Mouse (Mus musculus): ENCODE data around the gene Hhatl. TPM values are rescaled to one million over a fixed set of nuclear protein-coding genes. Genes with fewer than 3 reads are reported as not detected.

The Hhatl gene
- polyA plus RNA-seq, 1 experiment from 2014 or later: not detected

DNA sequence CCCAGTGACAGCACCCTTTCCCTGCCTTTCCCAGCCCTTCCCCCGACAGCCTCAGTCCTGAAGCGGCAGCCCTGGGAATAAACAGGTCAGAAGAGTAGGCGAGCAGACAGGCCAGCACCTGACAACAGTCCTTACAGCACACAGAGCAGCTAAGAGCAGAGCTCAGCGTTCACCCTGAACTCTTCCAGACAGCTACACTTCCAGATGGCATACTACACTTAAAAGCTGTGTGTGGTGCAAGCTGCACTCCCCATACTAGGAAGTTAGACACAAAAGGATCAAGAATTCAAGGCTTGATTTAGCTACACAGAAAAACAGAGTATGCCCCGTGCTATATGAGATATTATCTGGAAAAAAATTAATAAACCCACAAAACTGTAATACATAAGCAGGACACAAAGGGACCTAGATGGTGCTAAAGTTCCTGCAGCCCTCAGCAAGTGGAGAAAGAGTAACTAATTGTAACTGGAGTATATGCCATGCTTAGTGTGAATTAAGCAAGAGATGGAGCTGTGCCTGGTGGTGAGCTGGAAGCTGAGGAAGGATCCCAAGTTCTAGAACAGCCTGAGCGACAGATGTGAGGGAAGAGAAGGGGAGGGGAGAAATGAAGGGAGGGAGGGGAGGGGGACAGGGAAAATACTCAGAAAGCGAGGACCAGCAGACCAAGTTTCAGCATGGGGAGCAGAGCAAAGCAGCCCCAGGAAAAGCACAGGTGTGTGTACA is 37.1 kb upstream of the Hhatl start:
- Histone ChIP-seq H3K9ac (replicated peaks; ENCODE audit: low read length) (no peak overlapping the region), H3K9me3 (replicated peaks; ENCODE audit: control insufficient read depth, low read length) (no peaks in the 10 kb centered on the region), H3K36me3 (replicated peaks; ENCODE audit: control insufficient read depth, insufficient read depth, low read depth, low read length) (no peaks in the 10 kb centered on the region), H3K27ac (replicated peaks; ENCODE audit: low read depth, low read length) (no peak overlapping the region), H3K4me1 (ENCODE audit: control insufficient read depth, insufficient read depth, low read length) (no peaks in the 10 kb centered on the region), H3K4me2 (ENCODE audit: low read depth, low read length) (no peak overlapping the region), H3K27me3 (ENCODE audit: control insufficient read depth, insufficient read depth, low read length) (no peaks in the 10 kb centered on the region), H3K4me3 (ENCODE audit: low read depth, low read length) (no peak overlapping the region)
- no peak for ATAC-seq (replicated peaks; ENCODE audit: insufficient number of reproducible peaks, low FRiP score, low TSS enrichment, low read depth)
- no peak for DNase-seq (ENCODE audit: low spot score)
- WGBS: 69% methylated on average over 7 of the region's 7 CpGs

- Histone ChIP-seq H3K4me2 (ENCODE audit: low read depth, low read length) (no peak overlapping the region), H3K9me3 (replicated peaks; ENCODE audit: control insufficient read depth, low read length) (no peaks in the 10 kb centered on the region), H3K4me3 (ENCODE audit: low read depth, low read length) (no peak overlapping the region), H3K27me3 (ENCODE audit: control insufficient read depth, insufficient read depth, low read length) (no peaks in the 10 kb centered on the region), H3K36me3 (replicated peaks; ENCODE audit: control insufficient read depth, insufficient read depth, low read depth, low read length) (no peaks in the 10 kb centered on the region), H3K4me1 (ENCODE audit: control insufficient read depth, insufficient read depth, low read length) (no peaks in the 10 kb centered on the region), H3K27ac (replicated peaks; ENCODE audit: low read depth, low read length) (no peak overlapping the region), H3K9ac (replicated peaks; ENCODE audit: low read length) (no peak overlapping the region)
- ATAC-seq (replicated peaks; ENCODE audit: insufficient number of reproducible peaks, low FRiP score, low TSS enrichment, low read depth): no peak
- whole genome bisulfite sequencing: 83% methylated on average over 6 of the region's 6 CpGs
- DNase-seq (ENCODE audit: low spot score): no peak
These were observed 36.0 kb upstream of the Hhatl start for GRCm38 (mm10) chr9:121828314-121828713.

- WGBS: 89% methylated on average over 3 of the region's 3 CpGs
- Histone ChIP-seq H3K36me3 (replicated peaks; ENCODE audit: control insufficient read depth, insufficient read depth, low read depth, low read length) (no peaks in the 10 kb centered on the region), H3K27ac (replicated peaks; ENCODE audit: low read depth, low read length) (no peak overlapping the region), H3K4me3 (ENCODE audit: low read depth, low read length) (no peak overlapping the region), H3K9me3 (replicated peaks; ENCODE audit: control insufficient read depth, low read length) (no peaks in the 10 kb centered on the region), H3K27me3 (ENCODE audit: control insufficient read depth, insufficient read depth, low read length) (no peaks in the 10 kb centered on the region), H3K9ac (replicated peaks; ENCODE audit: low read length) (no peak overlapping the region), H3K4me2 (ENCODE audit: low read depth, low read length) (no peak overlapping the region), H3K4me1 (ENCODE audit: control insufficient read depth, insufficient read depth, low read length) (no peaks in the 10 kb centered on the region)
- ATAC-seq (replicated peaks; ENCODE audit: insufficient number of reproducible peaks, low FRiP score, low TSS enrichment, low read depth): no peak
- no peak for DNase-seq (ENCODE audit: low spot score)
These were observed 34.0 kb upstream of the Hhatl start for GRCm38 (mm10) chr9:121826356-121826755.

- Histone ChIP-seq H3K9me3 (replicated peaks; ENCODE audit: control insufficient read depth, low read length) (no peaks in the 10 kb centered on the region), H3K27me3 (ENCODE audit: control insufficient read depth, insufficient read depth, low read length) (no peaks in the 10 kb centered on the region), H3K4me3 (ENCODE audit: low read depth, low read length) (no peak overlapping the region), H3K9ac (replicated peaks; ENCODE audit: low read length) (no peak overlapping the region), H3K4me1 (ENCODE audit: control insufficient read depth, insufficient read depth, low read length) (no peaks in the 10 kb centered on the region), H3K36me3 (replicated peaks; ENCODE audit: control insufficient read depth, insufficient read depth, low read depth, low read length) (no peaks in the 10 kb centered on the region), H3K4me2 (ENCODE audit: low read depth, low read length) (no peak overlapping the region), H3K27ac (replicated peaks; ENCODE audit: low read depth, low read length) (no peak overlapping the region)
- no peak for ATAC-seq (replicated peaks; ENCODE audit: insufficient number of reproducible peaks, low FRiP score, low TSS enrichment, low read depth)
- 87% methylated on average over 7 of the region's 7 CpGs for WGBS
- DNase-seq (ENCODE audit: low spot score): no peak
These were observed 31.7 kb upstream of the Hhatl start for GRCm38 (mm10) chr9:121823991-121824390.

GRCm38 (mm10) chr9:121823051-121823450 is 30.7 kb upstream of the Hhatl start:
- 100% methylated on average over 1 of the region's 1 CpGs for WGBS
- no peak for DNase-seq (ENCODE audit: low spot score)

GRCm38 (mm10) chr9:121822585-121822991 is 30.3 kb upstream of the Hhatl start:
- ATAC-seq (replicated peaks; ENCODE audit: insufficient number of reproducible peaks, low FRiP score, low TSS enrichment, low read depth) (no peak), DNase-seq (ENCODE audit: low spot score) (no peak)
- Histone ChIP-seq H3K4me1 (ENCODE audit: control insufficient read depth, insufficient read depth, low read length) (no peaks in the 10 kb centered on the region), H3K4me2 (ENCODE audit: low read depth, low read length) (no peak overlapping the region), H3K9ac (replicated peaks; ENCODE audit: low read length) (no peak overlapping the region), H3K36me3 (replicated peaks; ENCODE audit: control insufficient read depth, insufficient read depth, low read depth, low read length) (no peaks in the 10 kb centered on the region), H3K9me3 (replicated peaks; ENCODE audit: control insufficient read depth, low read length) (no peaks in the 10 kb centered on the region), H3K27ac (replicated peaks; ENCODE audit: low read depth, low read length) (no peak overlapping the region), H3K4me3 (ENCODE audit: low read depth, low read length) (no peak overlapping the region), H3K27me3 (ENCODE audit: control insufficient read depth, insufficient read depth, low read length) (no peaks in the 10 kb centered on the region)
- 85% methylated on average over 6 of the region's 6 CpGs for whole genome bisulfite sequencing

More at GRCm38 (mm10) chr9:121823051-121823450, 30.7 kb upstream of the Hhatl start:
- Histone ChIP-seq H3K4me3 (ENCODE audit: low read depth, low read length) (no peak overlapping the region), H3K4me2 (ENCODE audit: low read depth, low read length) (no peak overlapping the region), H3K36me3 (replicated peaks; ENCODE audit: control insufficient read depth, insufficient read depth, low read depth, low read length) (no peaks in the 10 kb centered on the region), H3K9ac (replicated peaks; ENCODE audit: low read length) (no peak overlapping the region), H3K27ac (replicated peaks; ENCODE audit: low read depth, low read length) (no peak overlapping the region), H3K27me3 (ENCODE audit: control insufficient read depth, insufficient read depth, low read length) (no peaks in the 10 kb centered on the region), H3K4me1 (ENCODE audit: control insufficient read depth, insufficient read depth, low read length) (no peaks in the 10 kb centered on the region), H3K9me3 (replicated peaks; ENCODE audit: control insufficient read depth, low read length) (no peaks in the 10 kb centered on the region)
- no peak for ATAC-seq (replicated peaks; ENCODE audit: insufficient number of reproducible peaks, low FRiP score, low TSS enrichment, low read depth)

DNA sequence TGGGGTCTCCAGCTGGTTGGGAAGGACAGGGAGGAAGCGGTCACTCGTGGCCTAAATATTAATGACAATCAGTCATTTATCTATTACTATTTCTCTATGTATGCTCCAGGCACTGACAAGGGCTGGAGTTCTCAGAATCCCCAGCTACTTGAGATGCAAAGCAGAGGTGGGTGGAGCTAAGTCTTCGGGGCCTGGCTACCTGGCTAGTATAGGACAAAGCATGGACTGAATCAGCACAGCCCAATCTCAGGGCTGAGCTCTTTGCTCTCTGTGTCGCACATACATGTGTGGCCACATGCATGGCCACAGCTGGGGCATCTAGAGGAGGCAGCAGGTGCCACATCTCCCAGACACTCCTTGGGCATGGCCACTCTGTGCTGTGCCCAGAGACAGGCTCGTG is 28.5 kb upstream of the Hhatl start:
- no peak overlapping the region for H3K27ac ChIP-seq (replicated peaks; ENCODE audit: low read depth, low read length)
- H3K27me3 ChIP-seq (ENCODE audit: control insufficient read depth, insufficient read depth, low read length): no peaks in the 10 kb centered on the region
- no peaks in the 10 kb centered on the region for H3K36me3 ChIP-seq (replicated peaks; ENCODE audit: control insufficient read depth, insufficient read depth, low read depth, low read length)
- H3K9me3 ChIP-seq (replicated peaks; ENCODE audit: control insufficient read depth, low read length): no peaks in the 10 kb centered on the region
- DNase-seq (ENCODE audit: low spot score): no peak
- no peak overlapping the region for H3K9ac ChIP-seq (replicated peaks; ENCODE audit: low read length)
- no peak overlapping the region for H3K4me2 ChIP-seq (ENCODE audit: low read depth, low read length)
- no peaks in the 10 kb centered on the region for H3K4me1 ChIP-seq (ENCODE audit: control insufficient read depth, insufficient read depth, low read length)
- no peak for ATAC-seq (replicated peaks; ENCODE audit: insufficient number of reproducible peaks, low FRiP score, low TSS enrichment, low read depth)
- no peak overlapping the region for H3K4me3 ChIP-seq (ENCODE audit: low read depth, low read length)
- WGBS: 75% methylated on average over 5 of the region's 5 CpGs

- Histone ChIP-seq H3K4me3 (ENCODE audit: low read depth, low read length) (no peak overlapping the region), H3K4me1 (ENCODE audit: control insufficient read depth, insufficient read depth, low read length) (no peaks in the 10 kb centered on the region), H3K36me3 (replicated peaks; ENCODE audit: control insufficient read depth, insufficient read depth, low read depth, low read length) (no peaks in the 10 kb centered on the region), H3K27me3 (ENCODE audit: control insufficient read depth, insufficient read depth, low read length) (no peaks in the 10 kb centered on the region), H3K27ac (replicated peaks; ENCODE audit: low read depth, low read length) (no peak overlapping the region), H3K9me3 (replicated peaks; ENCODE audit: control insufficient read depth, low read length) (no peaks in the 10 kb centered on the region), H3K4me2 (ENCODE audit: low read depth, low read length) (no peak overlapping the region), H3K9ac (replicated peaks; ENCODE audit: low read length) (no peak overlapping the region)
- DNase-seq (ENCODE audit: low spot score): no peak
- WGBS: 47% methylated on average over 7 of the region's 7 CpGs
- no peak for ATAC-seq (replicated peaks; ENCODE audit: insufficient number of reproducible peaks, low FRiP score, low TSS enrichment, low read depth)
These were observed 27.6 kb upstream of the Hhatl start for GRCm38 (mm10) chr9:121819771-121820471.
